Mouse (Mus musculus) stomach, embryonic 16.5 days (tissue): ENCODE measurements around the gene Gm4631. TPM values are rescaled to one million over a fixed set of nuclear protein-coding genes. Genes with fewer than 3 reads are reported as not detected.
"Not testable (repeated sequence)": the region's sequence is repeated elsewhere in the genome, so short reads cannot be mapped to it uniquely, and the experiment has no call there.

ENCODE experiments used
- ATAC-seq: fragments of 200-750 bp; cut with Nextera tagmentation; 2 replicates; pipeline ENCODE4 v1.8.0; 2017; ENCODE audit warnings: moderate number of reproducible peaks, moderate TSS enrichment; ENCODE audit not compliant: insufficient read depth, low FRiP score
- H3K27ac ChIP-seq: fragments of 300-500 bp; sonication (generic); 2 replicates; pipeline ENCODE4 v1.5.1; 2014; ENCODE audit warnings: low read length
- H3K27me3 ChIP-seq: fragments of 300-500 bp; sonication (generic); 2 replicates; pipeline ENCODE4 v1.6.1; 2014; ENCODE audit warnings: low read length, control low read depth, mixed read lengths; ENCODE audit not compliant: control insufficient read depth, insufficient read depth
- H3K36me3 ChIP-seq: fragments of 300-500 bp; sonication (generic); 2 replicates; pipeline ENCODE4 v1.6.1; 2014; ENCODE audit warnings: low read length; ENCODE audit not compliant: control insufficient read depth, insufficient read depth
- H3K4me1 ChIP-seq: fragments of 300-500 bp; sonication (generic); 2 replicates; pipeline ENCODE4 v1.6.1; 2014; ENCODE audit warnings: low read length, control low read depth, mixed read lengths; ENCODE audit not compliant: control insufficient read depth, insufficient read depth
- H3K4me2 ChIP-seq: fragments of 300-500 bp; sonication (generic); 2 replicates; pipeline ENCODE4 v1.6.1; 2014; ENCODE audit warnings: low read depth, low read length, mixed read lengths
- H3K4me3 ChIP-seq: fragments of 300-500 bp; sonication (generic); replicated peaks from 2 replicates; pipeline ENCODE4 v1.5.1; 2014; ENCODE audit warnings: mild to moderate bottlenecking, low read length
- H3K9ac ChIP-seq: fragments of 300-500 bp; sonication (generic); 2 replicates; pipeline ENCODE4 v1.6.1; 2014; ENCODE audit warnings: low read length
- H3K9me3 ChIP-seq: fragments of 300-500 bp; sonication (generic); replicated peaks from 2 replicates; pipeline ENCODE4 v1.6.1; 2016; ENCODE audit warnings: low read length, control low read depth; ENCODE audit not compliant: control insufficient read depth
- WGBS: fragments of 180-500 bp; shearing (Covaris S2); extraction: QIAGEN DNeasy Blood & Tissue Kit; methylation state at CpG from one replicate; pipeline ENCODE4 v1.1.7; 2014; 5-methylcytosine and 5-hydroxymethylcytosine counted together
- polyA plus RNA-seq: library from polyadenylated mRNA; unstranded; fragments of >200 nt; fragmentation: Nextera tagmentation; extraction: Ambion mirVana; gene quantifications from 2 replicates; pipeline ENCODE4 v1.2.1, GENCODE M21; 2015

Gene Gm4631
- polyA plus RNA-seq = 18.3 and 19.8 TPM in 2 replicates

GRCm38 (mm10) chr2:175338097-175338496, at the start of gene Gm4631:
TSS of gene Gm4631 (minus strand) at chr2:175338197.
- not testable (repeated sequence) for H3K27me3 ChIP-seq, H3K4me3 ChIP-seq, H3K9ac ChIP-seq, H3K4me2 ChIP-seq, ATAC-seq, H3K9me3 ChIP-seq, H3K27ac ChIP-seq, H3K36me3 ChIP-seq, H3K4me1 ChIP-seq
- no CpG with 5 or more reads among the region's 8 CpGs for WGBS

- not testable (repeated sequence) for ATAC-seq, H3K9me3 ChIP-seq, H3K9ac ChIP-seq, H3K36me3 ChIP-seq, H3K4me1 ChIP-seq, H3K27me3 ChIP-seq, H3K27ac ChIP-seq, H3K4me3 ChIP-seq, H3K4me2 ChIP-seq
- no CpG with 5 or more reads among the region's 6 CpGs for WGBS
Observed at GRCm38 (mm10) chr2:175372136-175372535, 34.1 kb upstream of the Gm4631 start, which contains the start of gene Zfp968. TSS of gene Zfp968 (plus strand) at chr2:175372436.

- no CpG with 5 or more reads among the region's 6 CpGs for WGBS
- not testable (repeated sequence) for H3K27ac ChIP-seq, H3K9me3 ChIP-seq, H3K27me3 ChIP-seq, H3K9ac ChIP-seq, H3K4me2 ChIP-seq, H3K4me1 ChIP-seq, H3K4me3 ChIP-seq, ATAC-seq, H3K36me3 ChIP-seq
Observed at GRCm38 (mm10) chr2:175274825-175275224, 63.2 kb downstream of the Gm4631 start, which contains the start of gene Gm14440. TSS of gene Gm14440 (plus strand) at chr2:175275125.

Other genes starting within 250 kb of the Gm4631 start
- gene Gm14399, start 196.2 kb downstream of the Gm4631 start, polyA plus RNA-seq = 6.2 and 6.8 TPM in 2 replicates
- gene Gm14443, start 162.3 kb downstream of the Gm4631 start, polyA plus RNA-seq = 0.67 and 0.70 TPM in 2 replicates
- 5.0 and 6.5 TPM in 2 replicates for gene Gm14391, start 131.3 kb downstream of the Gm4631 start, polyA plus RNA-seq
- 2.1 and 6.5 TPM in 2 replicates for gene Gm14440, start 63.1 kb downstream of the Gm4631 start, polyA plus RNA-seq
- gene Zfp968, start 34.2 kb upstream of the Gm4631 start, polyA plus RNA-seq = 8.1 and 8.6 TPM in 2 replicates
- 7.9 and 19.2 TPM in 2 replicates for gene Gm4724, start 97.6 kb upstream of the Gm4631 start, polyA plus RNA-seq
- 6.6 and 7.6 TPM in 2 replicates for gene Zfp965, start 131.8 kb upstream of the Gm4631 start, polyA plus RNA-seq